Mouse (Mus musculus): ENCODE measurements around the gene Rbm7. TPM values are rescaled to one million over a fixed set of nuclear protein-coding genes. Genes with fewer than 3 reads are reported as not detected.
"Not testable (repeated sequence)": the region's sequence is repeated elsewhere in the genome, so short reads cannot be mapped to it uniquely, and the experiment has no call there.

Rbm7 gene
- polyA plus RNA-seq, 1 experiment from 2014 or later, result 110 TPM

GRCm38 (mm10) chr9:48476236-48477165 is 18.6 kb downstream of the Rbm7 start:
- no peak overlapping the region for H3K4me2 ChIP-seq
- no peaks in the 10 kb centered on the region for H3K27me3 ChIP-seq (replicated peaks; ENCODE audit: control insufficient read depth, insufficient read depth, low read length)
- peaks cover 6% of the 10 kb centered on the region; the same call in 1 of the 2 replicates for H3K36me3 ChIP-seq (ENCODE audit: control insufficient read depth, insufficient read depth, low read length)
- no peak for DNase-seq (ENCODE audit: low spot score)
- ATAC-seq (replicated peaks; ENCODE audit: low FRiP score), result no peak
- no peak overlapping the region for H3K9ac ChIP-seq (ENCODE audit: low read depth, low read length)
- peaks cover 2% of the 10 kb centered on the region; the same call in 1 of the 2 replicates for H3K4me1 ChIP-seq (replicated peaks; ENCODE audit: control insufficient read depth, insufficient read depth, low read length)
- WGBS, result 82% methylated on average over 10 of the region's 10 CpGs
- H3K27ac ChIP-seq (ENCODE audit: low read depth, low read length), result no peak overlapping the region
- H3K4me3 ChIP-seq (ENCODE audit: low read depth, low read length), result no peak overlapping the region
- H3K9me3 ChIP-seq (ENCODE audit: control insufficient read depth, low read length), result no peaks in the 10 kb centered on the region

GRCm38 (mm10) chr9:48474367-48474766 is 20.7 kb downstream of the Rbm7 start:
- Histone ChIP-seq H3K4me3 (ENCODE audit: low read depth, low read length) (no peak overlapping the region), H3K4me1 (replicated peaks; ENCODE audit: control insufficient read depth, insufficient read depth, low read length) (no peaks in the 10 kb centered on the region), H3K27ac (ENCODE audit: low read depth, low read length) (no peak overlapping the region), H3K36me3 (ENCODE audit: control insufficient read depth, insufficient read depth, low read length) (peaks cover 6% of the 10 kb centered on the region; the same call in 1 of the 2 replicates), H3K4me2 (no peak overlapping the region), H3K9ac (ENCODE audit: low read depth, low read length) (no peak overlapping the region), H3K9me3 (ENCODE audit: control insufficient read depth, low read length) (no peaks in the 10 kb centered on the region), H3K27me3 (replicated peaks; ENCODE audit: control insufficient read depth, insufficient read depth, low read length) (no peaks in the 10 kb centered on the region)
- DNase-seq (ENCODE audit: low spot score) (no peak), ATAC-seq (replicated peaks; ENCODE audit: low FRiP score) (no peak)
- 95% methylated on average over 9 of the region's 9 CpGs for WGBS

GRCm38 (mm10) chr9:48473131-48473530 is 22.0 kb downstream of the Rbm7 start:
- Histone ChIP-seq H3K9ac (ENCODE audit: low read depth, low read length) (no peak overlapping the region), H3K27me3 (replicated peaks; ENCODE audit: control insufficient read depth, insufficient read depth, low read length) (no peaks in the 10 kb centered on the region), H3K9me3 (ENCODE audit: control insufficient read depth, low read length) (no peaks in the 10 kb centered on the region), H3K4me1 (replicated peaks; ENCODE audit: control insufficient read depth, insufficient read depth, low read length) (no peaks in the 10 kb centered on the region), H3K27ac (ENCODE audit: low read depth, low read length) (no peak overlapping the region), H3K4me2 (no peak overlapping the region), H3K36me3 (ENCODE audit: control insufficient read depth, insufficient read depth, low read length) (peaks cover 6% of the 10 kb centered on the region; the same call in 1 of the 2 replicates), H3K4me3 (ENCODE audit: low read depth, low read length) (no peak overlapping the region)
- WGBS, result 92% methylated on average over 12 of the region's 12 CpGs
- ATAC-seq (replicated peaks; ENCODE audit: low FRiP score), result no peak
- no peak for DNase-seq (ENCODE audit: low spot score)

- WGBS, result 91% methylated on average over 15 of the region's 15 CpGs
- H3K27ac ChIP-seq (ENCODE audit: low read depth, low read length), result no peak overlapping the region
- H3K36me3 ChIP-seq (ENCODE audit: control insufficient read depth, insufficient read depth, low read length), result peaks cover 11% of the 10 kb centered on the region; the same call in 1 of the 2 replicates
- ATAC-seq (replicated peaks; ENCODE audit: low FRiP score) (no peak), DNase-seq (ENCODE audit: low spot score) (no peak)
- H3K4me2 ChIP-seq, result no peak overlapping the region
- no peaks in the 10 kb centered on the region for H3K9me3 ChIP-seq (ENCODE audit: control insufficient read depth, low read length)
- H3K4me1 ChIP-seq (replicated peaks; ENCODE audit: control insufficient read depth, insufficient read depth, low read length), result no peaks in the 10 kb centered on the region
- H3K4me3 ChIP-seq (ENCODE audit: low read depth, low read length), result no peak overlapping the region
- no peak overlapping the region for H3K9ac ChIP-seq (ENCODE audit: low read depth, low read length)
- no peaks in the 10 kb centered on the region for H3K27me3 ChIP-seq (replicated peaks; ENCODE audit: control insufficient read depth, insufficient read depth, low read length)
These were observed 22.6 kb downstream of the Rbm7 start for GRCm38 (mm10) chr9:48472441-48473025.

GRCm38 (mm10) chr9:48467471-48467870 is 27.6 kb downstream of the Rbm7 start:
- not testable (repeated sequence) for H3K4me3 ChIP-seq (ENCODE audit: low read depth, low read length); ATAC-seq (replicated peaks; ENCODE audit: low FRiP score); H3K9me3 ChIP-seq (ENCODE audit: control insufficient read depth, low read length); H3K9ac ChIP-seq (ENCODE audit: low read depth, low read length); DNase-seq (ENCODE audit: low spot score); H3K27ac ChIP-seq (ENCODE audit: low read depth, low read length); H3K4me2 ChIP-seq; H3K27me3 ChIP-seq (replicated peaks; ENCODE audit: control insufficient read depth, insufficient read depth, low read length); H3K4me1 ChIP-seq (replicated peaks; ENCODE audit: control insufficient read depth, insufficient read depth, low read length)
- 95% methylated on average over 5 of the region's 5 CpGs for WGBS
- peaks cover 14% of the 10 kb centered on the region for H3K36me3 ChIP-seq (ENCODE audit: control insufficient read depth, insufficient read depth, low read length)

- no peak overlapping the region for H3K4me2 ChIP-seq
- H3K9ac ChIP-seq (ENCODE audit: low read depth, low read length), result no peak overlapping the region
- 48% methylated on average over 3 of the region's 3 CpGs for WGBS
- ATAC-seq (replicated peaks; ENCODE audit: low FRiP score) (0 out of 2 replicates have a peak, but pooled peaks have one; percentile 34), DNase-seq (ENCODE audit: low spot score) (peak; percentile 51)
- H3K36me3 ChIP-seq (ENCODE audit: control insufficient read depth, insufficient read depth, low read length), result peaks cover 14% of the 10 kb centered on the region
- H3K27ac ChIP-seq (ENCODE audit: low read depth, low read length), result no peak overlapping the region
- no peaks in the 10 kb centered on the region for H3K4me1 ChIP-seq (replicated peaks; ENCODE audit: control insufficient read depth, insufficient read depth, low read length)
- no peak overlapping the region for H3K4me3 ChIP-seq (ENCODE audit: low read depth, low read length)
- no peaks in the 10 kb centered on the region for H3K27me3 ChIP-seq (replicated peaks; ENCODE audit: control insufficient read depth, insufficient read depth, low read length)
- H3K9me3 ChIP-seq (ENCODE audit: control insufficient read depth, low read length), result peaks cover 4% of the 10 kb centered on the region; the same call in 1 of the 2 replicates
These were observed 28.3 kb downstream of the Rbm7 start for GRCm38 (mm10) chr9:48466804-48467203.

- no peaks in the 10 kb centered on the region for H3K27me3 ChIP-seq (replicated peaks; ENCODE audit: control insufficient read depth, insufficient read depth, low read length)
- H3K9me3 ChIP-seq (ENCODE audit: control insufficient read depth, low read length), result peaks cover 4% of the 10 kb centered on the region; the same call in 1 of the 2 replicates
- no peak overlapping the region for H3K9ac ChIP-seq (ENCODE audit: low read depth, low read length)
- DNase-seq (ENCODE audit: low spot score) (no peak), ATAC-seq (replicated peaks; ENCODE audit: low FRiP score) (no peak)
- H3K4me2 ChIP-seq, result no peak overlapping the region
- H3K27ac ChIP-seq (ENCODE audit: low read depth, low read length), result no peak overlapping the region
- no peak overlapping the region for H3K4me3 ChIP-seq (ENCODE audit: low read depth, low read length)
- WGBS, result 91% methylated on average over 3 of the region's 3 CpGs
- peaks cover 14% of the 10 kb centered on the region for H3K36me3 ChIP-seq (ENCODE audit: control insufficient read depth, insufficient read depth, low read length)
- no peaks in the 10 kb centered on the region for H3K4me1 ChIP-seq (replicated peaks; ENCODE audit: control insufficient read depth, insufficient read depth, low read length)
These were observed 29.4 kb downstream of the Rbm7 start for GRCm38 (mm10) chr9:48465671-48466070.

GRCm38 (mm10) chr9:48461545-48461944 is 33.6 kb downstream of the Rbm7 start:
- no peak for ATAC-seq (replicated peaks; ENCODE audit: low FRiP score)
- H3K9ac ChIP-seq (ENCODE audit: low read depth, low read length), result no peak overlapping the region
- no peak for DNase-seq (ENCODE audit: low spot score)
- H3K27ac ChIP-seq (ENCODE audit: low read depth, low read length), result no peak overlapping the region
- H3K36me3 ChIP-seq (ENCODE audit: control insufficient read depth, insufficient read depth, low read length), result peaks cover 3% of the 10 kb centered on the region; the same call in 1 of the 2 replicates
- peaks cover 4% of the 10 kb centered on the region; the same call in 1 of the 2 replicates for H3K9me3 ChIP-seq (ENCODE audit: control insufficient read depth, low read length)
- H3K4me3 ChIP-seq (ENCODE audit: low read depth, low read length), result no peak overlapping the region
- H3K27me3 ChIP-seq (replicated peaks; ENCODE audit: control insufficient read depth, insufficient read depth, low read length), result no peaks in the 10 kb centered on the region
- 86% methylated on average over 3 of the region's 3 CpGs for WGBS
- no peaks in the 10 kb centered on the region for H3K4me1 ChIP-seq (replicated peaks; ENCODE audit: control insufficient read depth, insufficient read depth, low read length)
- H3K4me2 ChIP-seq, result no peak overlapping the region

Data from liver, embryonic 11.5 days (tissue).